Mouse (Mus musculus) fat pad, adult 2 months (tissue): ENCODE measurements around the gene Slc22a4.

Source experiments
- DNase-seq: peaks from one replicate; pipeline ENCODE4 v3.0.0-alpha.2; 2011; ENCODE audit warnings: low read depth, low spot score; ENCODE audit errors: extremely low read depth

Slc22a4 gene

GRCm38 (mm10) chr11:54028044-54028951 is at the start of gene Slc22a4:
Gene Slc22a4, minus strand, starts transcription at chr11:54028090.
- no peak for DNase-seq

DNA sequence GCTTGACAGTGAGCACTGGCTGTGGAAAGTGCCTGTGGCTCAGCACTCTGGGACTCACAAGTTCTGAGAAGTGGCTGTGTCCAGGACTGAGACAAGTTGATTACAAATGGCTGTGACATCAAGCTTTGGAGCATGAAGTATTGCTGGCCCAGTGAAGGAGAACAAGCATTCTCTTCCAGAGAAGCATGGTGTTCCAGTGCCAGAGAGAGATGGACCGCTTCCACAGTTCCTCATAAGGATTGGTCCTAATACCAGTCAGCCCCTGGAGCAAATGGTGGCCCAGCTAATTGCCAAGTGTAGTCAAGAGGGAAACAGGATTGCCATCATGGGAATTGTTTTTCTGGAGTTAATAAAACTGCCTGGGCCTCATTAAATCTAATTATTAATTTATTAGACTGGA is 48.2 kb upstream of the Slc22a4 start:
- DNase-seq: peak; percentile 70

DNA sequence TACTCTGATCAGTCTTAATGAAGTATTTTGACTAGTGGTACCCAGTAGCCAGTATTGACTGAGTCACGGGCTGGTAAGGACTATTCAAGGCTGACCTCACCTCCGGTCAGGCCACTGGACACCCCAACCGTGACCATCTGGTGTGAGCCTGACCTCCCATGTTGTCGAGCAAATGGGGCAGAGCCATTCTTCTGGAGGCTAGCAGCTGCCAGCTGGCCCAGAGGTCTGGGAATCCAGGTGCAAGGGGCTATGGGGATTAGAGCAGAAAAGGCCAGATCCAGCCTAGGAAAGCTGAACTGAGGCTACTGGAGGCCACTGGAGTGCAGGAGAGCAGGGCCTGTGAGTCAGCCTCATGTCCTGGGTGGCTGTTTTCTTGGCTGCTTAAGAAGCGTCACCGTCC is 47.5 kb upstream of the Slc22a4 start:
- DNase-seq: no peak

GRCm38 (mm10) chr11:54073291-54073690 is 45.4 kb upstream of the Slc22a4 start:
- DNase-seq: peak; percentile 79

GRCm38 (mm10) chr11:54071726-54072445 is 44.0 kb upstream of the Slc22a4 start:
- DNase-seq: no peak

DNA sequence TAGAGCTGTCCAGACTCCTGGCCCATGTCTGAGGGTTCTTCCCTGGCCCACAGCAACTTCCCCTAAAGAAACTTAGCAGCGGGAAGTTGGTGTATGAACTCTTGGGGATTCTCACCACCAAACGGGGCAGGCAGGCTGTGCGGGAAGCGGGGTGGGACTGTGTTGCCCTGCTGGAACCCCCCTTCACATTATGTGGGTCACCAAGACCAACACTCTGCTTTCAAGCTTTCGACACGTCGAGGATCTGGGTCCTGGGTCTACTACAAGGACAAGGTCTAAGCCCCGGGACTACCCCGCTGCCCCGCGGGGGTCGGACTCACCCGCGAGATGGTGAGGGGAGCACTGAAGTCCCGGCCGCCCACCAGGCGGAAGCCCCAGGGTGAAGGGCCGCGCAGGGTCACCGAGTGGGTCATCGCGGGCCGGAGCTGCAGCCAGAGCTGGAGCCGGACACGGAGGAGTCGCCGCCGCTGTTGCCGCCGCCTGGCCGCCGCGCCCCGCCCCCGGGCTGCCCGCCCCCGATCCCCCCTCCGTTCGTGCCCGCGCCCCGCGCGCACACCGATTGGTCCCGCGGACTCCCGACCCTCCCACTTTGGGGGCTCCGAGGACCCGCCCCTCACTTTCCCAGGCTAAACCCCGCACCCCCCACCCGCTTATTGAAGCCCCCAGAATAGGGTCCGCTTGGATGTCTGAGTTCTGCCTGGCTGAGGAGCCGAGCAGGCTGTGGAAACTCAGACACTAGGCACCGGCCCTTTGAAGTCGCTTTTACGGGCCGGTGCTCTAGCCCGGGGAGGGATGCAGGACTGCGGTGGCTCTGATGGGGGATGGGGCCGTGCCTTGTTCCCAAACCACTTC is 40.9 kb upstream of the Slc22a4 start, which contains the start of gene Pdlim4:
TSS of gene Pdlim4 (minus strand) at position 495 of the 852 bp plus-strand sequence.
- DNase-seq: no peak

- no peak for DNase-seq
These were observed 40.2 kb upstream of the Slc22a4 start for GRCm38 (mm10) chr11:54067996-54068519.

DNA sequence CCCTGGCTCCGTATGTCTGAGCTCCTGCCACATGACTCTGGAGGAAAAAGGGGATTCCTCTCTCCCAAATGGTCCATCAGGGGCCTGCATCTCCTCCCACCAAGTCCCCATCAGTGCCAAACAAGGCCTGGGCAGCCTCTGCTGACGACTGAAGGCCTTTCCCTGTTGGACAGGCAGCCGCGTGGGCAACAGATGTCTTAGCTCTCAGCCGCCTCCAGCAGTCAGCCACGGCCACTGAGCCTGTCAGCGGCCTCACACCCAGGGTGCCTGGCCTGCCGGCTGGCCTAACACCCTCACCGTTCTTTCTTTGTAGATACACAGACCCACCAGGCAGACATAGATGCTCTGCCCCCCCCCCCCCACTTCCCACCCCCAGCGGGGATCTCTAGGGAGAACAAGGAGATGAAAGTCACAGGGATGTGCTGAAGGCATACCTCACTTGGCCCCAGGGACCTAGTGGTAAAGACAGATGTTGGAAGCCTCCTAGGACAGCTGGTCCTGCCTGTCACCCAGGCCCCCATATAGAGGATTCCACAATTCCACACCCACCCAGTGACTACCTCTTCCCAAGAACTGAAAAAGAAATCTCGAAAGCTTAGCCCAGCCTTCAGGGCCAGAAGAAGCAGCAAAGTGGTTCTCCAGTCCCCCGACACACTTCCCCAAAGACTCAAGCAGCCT is 39.6 kb upstream of the Slc22a4 start:
- DNase-seq: no peak

DNA sequence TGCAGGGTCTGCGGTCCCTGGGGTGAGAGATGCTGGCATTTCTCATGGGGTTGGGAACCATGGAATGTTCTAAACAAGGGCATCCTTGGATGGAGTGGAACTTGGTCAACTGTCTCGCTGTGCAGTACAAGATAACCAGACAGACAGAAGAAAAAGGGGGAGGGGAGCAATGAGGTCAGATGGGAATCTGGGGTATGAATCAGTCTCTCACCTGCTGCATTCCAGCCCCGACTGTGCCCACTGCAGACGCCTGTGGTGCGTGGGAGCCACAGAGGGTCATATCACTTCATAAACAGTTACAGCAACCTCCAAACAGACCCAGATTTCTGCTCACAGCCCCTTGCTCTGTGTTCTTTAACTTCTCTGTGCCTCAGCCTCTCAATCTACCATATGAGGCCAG is 38.5 kb upstream of the Slc22a4 start:
- DNase-seq: no peak

DNA sequence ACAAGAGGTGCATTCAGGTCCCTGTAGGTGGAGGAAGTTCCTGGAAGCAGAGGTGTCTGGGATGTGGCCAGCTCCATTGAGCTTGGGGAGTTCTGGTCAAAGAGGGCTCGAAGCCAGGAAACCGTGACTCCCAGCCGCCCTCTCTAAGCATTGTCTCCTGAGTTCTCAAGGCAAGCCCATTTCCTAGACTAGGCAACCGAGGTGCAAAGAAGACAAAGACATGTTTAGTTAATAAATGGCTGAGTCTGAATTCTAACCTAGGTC is 38.0 kb upstream of the Slc22a4 start:
- no peak for DNase-seq

DNA sequence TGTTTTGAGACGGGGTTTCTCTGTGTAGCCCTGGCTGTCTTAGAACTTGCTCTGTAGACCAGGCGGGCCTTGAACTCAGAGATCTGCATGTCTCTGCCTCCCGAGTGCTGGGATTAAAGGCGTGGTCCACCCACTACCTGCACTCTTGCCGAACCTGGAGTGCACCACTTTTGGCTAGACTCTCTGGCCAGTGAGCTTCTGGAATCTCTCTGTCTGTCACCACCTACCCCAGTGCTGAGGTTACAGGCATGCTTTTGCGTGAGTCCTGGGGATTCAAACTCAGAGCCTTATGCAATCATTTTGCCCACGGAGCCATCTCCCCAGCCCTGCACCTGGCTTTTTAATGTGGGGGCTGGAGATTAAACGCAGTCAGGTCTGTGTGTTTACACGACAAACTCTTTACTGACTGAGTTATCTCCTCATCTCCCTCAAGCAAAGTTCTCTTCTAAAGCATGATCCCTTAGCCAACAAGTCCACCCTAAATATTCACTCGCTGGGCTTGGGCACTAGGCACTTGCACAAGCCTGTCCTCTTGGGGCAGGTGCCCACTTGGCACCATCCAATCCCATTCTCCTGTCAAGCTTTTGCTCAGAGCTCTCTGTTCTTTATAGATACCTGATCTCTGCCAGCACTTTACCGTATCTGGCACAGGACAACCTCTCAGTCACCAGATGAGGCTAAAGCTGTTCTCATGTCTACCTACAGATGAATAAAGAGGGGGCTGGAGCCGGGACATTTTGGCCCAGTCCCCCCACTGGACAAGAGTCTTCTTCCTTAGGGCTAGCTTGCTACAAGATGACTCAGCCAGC is 37.4 kb upstream of the Slc22a4 start:
- peak; percentile 100 for DNase-seq

- DNase-seq: no peak
These were observed 36.6 kb upstream of the Slc22a4 start for GRCm38 (mm10) chr11:54064412-54064978.

GRCm38 (mm10) chr11:54063472-54063775 is 35.5 kb upstream of the Slc22a4 start:
- DNase-seq: no peak

DNA sequence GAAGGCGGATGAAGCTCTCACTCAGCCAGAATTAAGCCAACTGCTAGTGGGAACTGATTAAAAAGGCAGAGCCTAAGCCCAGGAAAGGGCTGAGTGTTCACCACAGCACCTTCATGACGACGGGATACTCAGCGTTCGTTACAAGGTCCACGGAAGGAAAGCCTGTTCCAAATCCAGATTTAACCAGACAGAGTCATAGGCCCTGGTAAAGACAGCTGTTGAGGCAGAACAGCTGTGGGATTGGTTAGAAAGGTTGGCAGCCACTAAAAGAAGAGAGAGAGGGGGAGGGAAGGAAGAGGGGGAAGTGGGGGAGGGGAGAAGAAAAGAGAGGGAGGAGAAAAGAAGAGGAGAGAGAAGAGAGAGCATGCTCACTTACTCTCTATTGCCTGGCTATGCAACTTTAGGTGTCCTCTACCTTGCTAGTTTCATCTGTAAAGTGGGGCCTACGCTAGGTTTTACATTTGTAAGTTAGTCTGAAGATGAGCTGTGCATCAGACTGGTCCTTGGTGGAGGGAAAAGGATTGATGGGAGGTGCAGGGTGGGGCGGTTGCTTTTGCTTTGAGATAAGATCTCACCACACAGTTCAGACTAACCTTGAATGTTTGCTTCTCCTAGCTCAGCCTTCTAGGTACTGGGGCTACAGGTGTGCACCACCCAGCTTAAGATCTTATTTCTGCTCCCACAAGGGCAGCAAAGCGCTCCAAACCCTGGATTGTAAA is 35.0 kb upstream of the Slc22a4 start:
- DNase-seq: no peak

- DNase-seq: no peak
These were observed 34.3 kb upstream of the Slc22a4 start for GRCm38 (mm10) chr11:54062086-54062752.

- no peak for DNase-seq
These were observed 32.4 kb upstream of the Slc22a4 start for GRCm38 (mm10) chr11:54060316-54060715.

DNA sequence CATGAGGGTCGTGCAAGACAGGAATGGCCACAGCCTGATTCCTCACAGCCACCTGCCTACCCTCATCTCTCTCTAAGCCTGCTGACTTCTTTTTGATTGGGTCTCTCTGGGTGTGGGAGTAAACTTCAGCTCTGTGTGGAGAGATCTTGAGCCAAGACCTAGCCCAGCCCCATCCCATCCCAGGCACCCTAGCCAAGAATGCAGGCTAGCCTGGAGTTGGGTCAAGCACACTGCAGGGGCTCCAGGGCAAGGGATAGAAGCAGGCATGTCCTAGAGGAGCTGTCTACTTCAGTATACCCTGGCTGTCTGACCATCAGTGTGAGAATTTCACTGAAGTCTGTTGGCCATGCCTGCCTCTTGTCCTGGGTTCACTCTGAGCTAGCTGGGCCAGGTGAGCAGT is 31.6 kb upstream of the Slc22a4 start:
- DNase-seq: no peak

- no peak for DNase-seq
These were observed 30.8 kb upstream of the Slc22a4 start for GRCm38 (mm10) chr11:54058643-54059042.
